Mouse (Mus musculus) natural killer cell, adult 2 months (primary cell): ENCODE data around the gene Nat9.
A peak's percentile ranks its signal among the peaks of the same experiment; 100 is the strongest.

Source experiments
- DNase-seq, 2 experiments: peaks; one replicate each; pipeline ENCODE4 v3.0.0; 2022; ENCODE audit warnings: low spot score in 2 of 2

Nat9 gene

DNA sequence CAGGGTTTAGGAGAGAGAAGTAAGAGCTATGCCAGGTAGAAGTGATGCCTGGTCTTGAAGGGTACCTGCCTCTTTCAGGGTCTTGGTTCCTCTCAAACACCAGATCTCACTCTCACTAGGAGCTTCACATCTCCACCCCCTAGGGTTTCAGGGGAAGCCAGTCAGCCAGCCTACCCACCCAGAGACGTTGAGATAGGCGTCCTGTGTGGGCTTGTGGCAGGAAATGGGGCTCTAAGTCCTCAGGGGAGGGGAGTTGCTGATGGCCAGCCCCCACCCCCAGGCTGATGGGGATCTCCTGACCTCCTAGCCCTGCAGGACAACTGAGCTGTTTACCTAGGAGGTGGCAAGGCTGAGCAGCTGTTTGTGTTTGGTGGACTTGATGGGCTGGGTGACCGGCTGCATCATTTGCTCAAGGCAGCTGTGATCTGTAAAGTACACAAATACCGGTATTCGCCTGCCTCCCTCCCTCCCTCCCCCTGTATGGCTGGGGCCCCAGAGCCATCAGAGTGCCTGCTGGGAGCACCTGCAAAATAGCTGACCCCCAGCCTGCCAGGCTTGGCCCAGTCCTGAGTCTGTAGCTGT is 32.5 kb downstream of the Nat9 start:
- DNase-seq: peak; percentile 77 to 89

DNA sequence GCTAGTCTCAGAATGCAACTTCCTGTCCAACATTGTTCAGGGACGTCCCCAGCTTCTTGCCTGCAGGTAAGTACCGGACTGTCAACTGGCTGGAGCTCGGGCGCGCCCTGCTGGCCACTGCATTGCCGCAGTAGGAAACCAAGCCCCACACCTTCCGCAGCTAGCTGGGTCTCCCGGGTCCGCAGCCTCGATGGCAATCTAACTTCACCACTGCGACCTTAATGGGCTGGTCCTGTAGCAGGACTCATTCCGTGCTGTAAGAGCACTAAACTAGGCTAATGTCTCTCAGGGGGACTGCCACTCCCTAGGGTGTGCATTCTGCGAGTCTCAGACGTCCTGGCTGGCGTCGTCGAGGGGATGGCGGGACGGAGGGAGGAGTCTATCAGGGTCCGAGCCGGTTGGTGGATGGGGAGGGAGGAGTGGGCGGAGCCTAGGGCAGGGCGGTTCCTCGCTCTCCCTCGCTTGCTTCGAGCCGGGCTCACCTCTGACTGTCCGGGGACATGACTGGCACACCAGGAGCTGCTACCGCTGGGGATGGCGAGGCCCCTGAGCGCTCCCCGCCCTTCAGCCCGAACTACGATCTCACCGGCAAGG is 33.9 kb downstream of the Nat9 start:
- peak; percentile 93 to 96 for DNase-seq

- no peak for DNase-seq
Observed at GRCm38 (mm10) chr11:115153088-115153487, 34.6 kb downstream of the Nat9 start.

- no peak for DNase-seq
Observed at GRCm38 (mm10) chr11:115151755-115152429, 35.8 kb downstream of the Nat9 start.

DNA sequence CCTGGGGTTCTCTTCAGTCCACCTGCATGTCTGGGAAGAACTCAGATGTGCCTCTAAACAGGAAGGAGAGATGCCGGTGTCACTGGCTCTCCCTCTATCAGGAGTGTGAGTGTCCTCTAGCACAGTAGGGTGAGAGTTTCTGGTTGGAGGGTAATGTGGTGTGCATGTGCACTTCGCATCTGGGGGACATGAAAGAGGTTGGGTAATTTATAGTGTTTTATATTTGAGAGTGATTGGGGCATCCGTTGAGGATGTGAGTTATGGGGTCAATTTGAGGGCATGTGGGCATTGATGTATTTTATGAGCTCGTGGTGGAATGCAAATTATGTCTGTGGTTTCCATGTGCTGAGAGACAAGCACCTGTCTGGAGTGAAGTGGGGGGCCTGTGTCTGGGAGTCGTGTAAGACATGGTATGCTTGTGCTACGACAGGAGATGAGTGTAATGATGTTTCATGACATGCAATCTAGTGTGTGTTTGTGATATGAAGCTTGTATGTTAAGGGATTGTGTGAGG is 36.9 kb downstream of the Nat9 start:
- DNase-seq: peak in 1 of 2 experiments; percentile 48

DNA sequence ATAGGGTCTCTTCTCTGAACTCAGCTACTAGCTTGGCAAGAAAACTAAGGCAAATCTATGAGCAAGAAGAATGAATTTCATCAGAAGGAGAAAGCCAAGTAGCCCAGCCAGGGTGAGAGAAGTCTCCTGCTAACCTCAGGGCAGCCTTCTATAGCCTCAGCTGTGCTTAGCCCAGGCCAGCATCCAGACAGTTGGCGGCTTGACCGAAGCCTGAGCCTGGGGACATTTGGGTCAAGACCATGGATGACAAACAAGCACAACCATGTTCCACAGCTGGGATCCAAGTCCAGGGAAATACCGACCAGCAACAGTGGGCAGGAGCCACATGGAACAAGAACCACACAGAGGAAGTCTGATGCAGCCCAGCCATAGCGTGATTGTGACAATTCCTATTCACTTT is 39.8 kb downstream of the Nat9 start:
- DNase-seq: no peak

- DNase-seq: no peak
Observed at GRCm38 (mm10) chr11:115141970-115142369, 45.7 kb downstream of the Nat9 start.

DNA sequence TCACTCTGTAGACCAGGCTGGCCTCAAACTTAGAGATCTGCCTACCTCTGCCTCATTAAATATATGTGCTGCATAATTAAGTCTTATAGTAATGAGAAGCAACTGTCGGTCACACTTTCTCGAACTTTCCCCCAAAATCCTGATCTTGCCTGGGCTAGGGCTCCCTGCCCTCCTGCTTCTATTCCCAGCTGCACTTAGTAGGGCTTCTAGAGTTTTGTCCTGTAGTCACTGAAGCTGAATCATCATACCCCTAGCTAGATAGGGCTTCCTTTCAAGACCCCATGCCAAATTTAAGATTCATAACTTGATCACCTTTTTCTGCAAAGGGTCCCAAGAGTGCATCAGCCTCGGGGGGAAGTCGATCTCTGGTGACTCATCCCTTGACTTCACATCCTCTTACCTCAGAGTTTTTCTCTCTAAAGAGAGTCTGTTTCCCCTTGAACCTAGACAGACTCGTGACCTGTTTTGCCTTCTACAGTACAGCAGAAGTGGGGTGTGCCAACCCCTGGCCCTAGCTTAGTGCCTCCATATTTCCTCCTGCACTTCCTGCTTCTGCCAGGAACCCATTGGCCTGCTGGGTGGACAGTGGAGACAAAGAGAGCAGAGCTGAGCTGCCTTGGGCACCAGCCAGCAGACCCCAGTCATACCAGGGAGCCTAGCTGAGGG is 48.9 kb downstream of the Nat9 start:
- peak; percentile 50 to 66 for DNase-seq

DNA sequence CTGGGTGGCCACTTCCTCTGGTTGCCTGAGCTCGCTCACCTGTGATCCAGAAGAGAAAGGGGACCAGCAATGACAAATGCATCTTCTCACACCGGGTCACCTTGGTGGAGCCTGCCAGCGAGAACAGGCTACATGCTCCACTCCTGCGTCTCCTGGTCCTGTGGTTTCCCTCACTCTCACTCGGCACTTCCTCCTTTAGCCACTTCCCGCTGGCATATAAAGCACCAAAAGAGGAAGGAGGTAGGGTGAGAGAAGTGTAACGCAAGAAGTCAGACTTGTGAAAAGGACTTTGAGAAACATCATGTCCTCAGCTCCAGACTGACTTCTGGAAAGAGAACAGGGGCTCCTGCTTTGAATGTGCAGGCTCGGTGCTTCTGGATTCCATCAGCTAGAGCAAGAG is 53.9 kb downstream of the Nat9 start, which contains the start of gene Cd300lf:
Gene Cd300lf (minus strand): TSS at position 193 of the 400 bp plus-strand sequence.
- peak; percentile 57 to 62 for DNase-seq
